Mouse (Mus musculus): ENCODE data around the gene Hspb6. TPM values are rescaled to one million over a fixed set of nuclear protein-coding genes. Genes with fewer than 3 reads are reported as not detected.

Gene Hspb6
- polyA plus RNA-seq, 1 experiment, result 50.4 TPM

- 60% methylated on average over 2 of the region's 2 CpGs for WGBS
- Histone ChIP-seq H3K4me1 (ENCODE audit: control insufficient read depth, insufficient read depth, low read length) (peaks cover 3% of the 10 kb centered on the region; the same call in 1 of the 2 replicates), H3K4me3 (ENCODE audit: insufficient read depth, low read depth, low read length) (no peak overlapping the region), H3K27me3 (replicated peaks; ENCODE audit: control insufficient read depth, insufficient read depth, low read length) (no peaks in the 10 kb centered on the region), H3K27ac (ENCODE audit: insufficient read depth, low read depth, low read length) (no peak overlapping the region), H3K36me3 (ENCODE audit: control insufficient read depth, insufficient read depth, low read length) (no peaks in the 10 kb centered on the region)
- TF ChIP-seq POLR2A (IDR thresholded peaks at IDR 0.05; ENCODE audit: low read depth, low read length), result no peak
- TF ChIP-seq CTCF (conservative IDR thresholded peaks at IDR 0.05; ENCODE audit: insufficient read depth, insufficient read length, low read depth, low read length), result no peak
- DNase-seq, result no peak
Observed at GRCm38 (mm10) chr7:30560296-30560695, 8.3 kb downstream of the Hspb6 start.

DNA sequence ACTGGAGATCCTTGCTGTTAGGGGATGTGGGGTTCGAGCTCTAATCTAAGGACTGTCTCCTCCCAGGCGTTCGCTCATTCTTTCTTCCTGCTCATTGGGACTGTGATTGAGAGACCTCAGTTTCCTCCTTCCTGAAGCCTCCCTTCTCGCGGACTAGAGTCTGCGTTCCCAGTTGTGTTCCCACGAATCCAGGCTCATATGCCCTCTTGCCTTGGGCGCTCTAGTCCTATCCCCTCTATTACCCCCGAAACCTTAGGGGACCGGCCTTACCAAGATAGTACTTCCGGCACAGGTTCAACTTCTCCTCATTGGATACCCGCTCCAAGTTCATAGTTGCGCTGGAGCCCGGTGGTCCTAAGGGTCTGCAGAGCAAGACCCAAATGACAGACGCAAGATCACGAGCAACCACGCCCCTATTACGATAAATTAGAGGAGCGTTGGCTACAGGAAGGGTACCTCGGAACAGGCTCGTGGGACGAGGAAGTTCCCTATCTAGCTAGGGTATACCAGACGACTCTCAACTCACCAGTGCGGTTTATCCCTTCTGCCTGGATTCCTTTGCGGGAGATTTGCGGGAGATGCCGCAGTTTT lies 10.6 kb downstream of the Hspb6 start:
- H3K4me3 ChIP-seq (ENCODE audit: insufficient read depth, low read depth, low read length), result peak overlapping the region; percentile 57
- H3K27ac ChIP-seq (ENCODE audit: insufficient read depth, low read depth, low read length), result peak overlapping the region; percentile 45
- no peak for DNase-seq
- TF ChIP-seq POLR2A (IDR thresholded peaks at IDR 0.05; ENCODE audit: low read depth, low read length), result no peak
- no peak for TF ChIP-seq CTCF (conservative IDR thresholded peaks at IDR 0.05; ENCODE audit: insufficient read depth, insufficient read length, low read depth, low read length)
- no peaks in the 10 kb centered on the region for H3K36me3 ChIP-seq (ENCODE audit: control insufficient read depth, insufficient read depth, low read length)
- no peaks in the 10 kb centered on the region for H3K27me3 ChIP-seq (replicated peaks; ENCODE audit: control insufficient read depth, insufficient read depth, low read length)
- peaks cover 3% of the 10 kb centered on the region; the same call in 1 of the 2 replicates for H3K4me1 ChIP-seq (ENCODE audit: control insufficient read depth, insufficient read depth, low read length)
- WGBS, result under 1% methylated on average over 27 of the region's 27 CpGs

GRCm38 (mm10) chr7:30563117-30563905 lies 11.3 kb downstream of the Hspb6 start, which contains the start of the genes U2af1l4, Gm49396 and Psenen:
U2af1l4 (plus strand) TSS chr7:30563301.
Gm49396 (plus strand) TSS chr7:30563344.
Psenen (minus strand) TSS chr7:30563627.
- Histone ChIP-seq H3K27me3 (replicated peaks; ENCODE audit: control insufficient read depth, insufficient read depth, low read length) (no peaks in the 10 kb centered on the region), H3K4me1 (ENCODE audit: control insufficient read depth, insufficient read depth, low read length) (peaks cover 3% of the 10 kb centered on the region; the same call in 1 of the 2 replicates), H3K36me3 (ENCODE audit: control insufficient read depth, insufficient read depth, low read length) (no peaks in the 10 kb centered on the region), H3K27ac (ENCODE audit: insufficient read depth, low read depth, low read length) (peak within 1 kb of the TSS; percentile 91), H3K4me3 (ENCODE audit: insufficient read depth, low read depth, low read length) (peak within 1 kb of the TSS; percentile 71)
- peak; percentile 99 for DNase-seq
- under 1% methylated on average over 45 of the region's 45 CpGs for WGBS
- TF ChIP-seq POLR2A (IDR thresholded peaks at IDR 0.05; ENCODE audit: low read depth, low read length) (no peak), CTCF (conservative IDR thresholded peaks at IDR 0.05; ENCODE audit: insufficient read depth, insufficient read length, low read depth, low read length) (no peak)

DNA sequence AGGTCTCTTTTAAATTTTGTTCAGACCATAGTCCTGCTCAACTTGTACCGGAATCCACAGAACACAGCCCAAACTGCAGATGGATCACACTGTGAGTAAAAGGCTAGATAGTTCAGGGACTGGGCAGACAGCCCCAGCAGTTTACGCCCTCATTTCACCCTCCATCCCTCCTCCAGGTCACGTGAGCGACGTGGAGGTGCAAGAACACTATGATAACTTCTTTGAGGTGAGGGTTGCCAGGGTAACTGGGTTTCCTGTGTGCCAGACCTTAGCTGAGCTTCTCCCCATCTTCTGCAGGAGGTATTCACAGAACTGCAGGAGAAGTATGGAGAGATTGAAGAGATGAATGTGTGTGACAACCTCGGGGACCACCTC lies 11.9 kb downstream of the Hspb6 start:
- Histone ChIP-seq H3K36me3 (ENCODE audit: control insufficient read depth, insufficient read depth, low read length) (no peaks in the 10 kb centered on the region), H3K4me1 (ENCODE audit: control insufficient read depth, insufficient read depth, low read length) (peaks cover 3% of the 10 kb centered on the region; the same call in 1 of the 2 replicates), H3K4me3 (ENCODE audit: insufficient read depth, low read depth, low read length) (peak overlapping the region; percentile 71), H3K27me3 (replicated peaks; ENCODE audit: control insufficient read depth, insufficient read depth, low read length) (no peaks in the 10 kb centered on the region), H3K27ac (ENCODE audit: insufficient read depth, low read depth, low read length) (0 out of 2 replicates have a peak overlapping the region, but pooled peaks have one; percentile 1)
- DNase-seq, result no peak
- WGBS, result 15% methylated on average over 6 of the region's 6 CpGs
- TF ChIP-seq CTCF (conservative IDR thresholded peaks at IDR 0.05; ENCODE audit: insufficient read depth, insufficient read length, low read depth, low read length) (no peak), POLR2A (IDR thresholded peaks at IDR 0.05; ENCODE audit: low read depth, low read length) (no peak)

- Histone ChIP-seq H3K27ac (ENCODE audit: insufficient read depth, low read depth, low read length) (no peak within 1 kb of the TSS), H3K4me3 (ENCODE audit: insufficient read depth, low read depth, low read length) (no peak within 1 kb of the TSS), H3K4me1 (ENCODE audit: control insufficient read depth, insufficient read depth, low read length) (peaks cover 3% of the 10 kb centered on the region; the same call in 1 of the 2 replicates), H3K27me3 (replicated peaks; ENCODE audit: control insufficient read depth, insufficient read depth, low read length) (no peaks in the 10 kb centered on the region), H3K36me3 (ENCODE audit: control insufficient read depth, insufficient read depth, low read length) (no peaks in the 10 kb centered on the region)
- TF ChIP-seq CTCF (conservative IDR thresholded peaks at IDR 0.05; ENCODE audit: insufficient read depth, insufficient read length, low read depth, low read length) (no peak), POLR2A (IDR thresholded peaks at IDR 0.05; ENCODE audit: low read depth, low read length) (no peak)
- 92% methylated on average over 12 of the region's 12 CpGs for WGBS
- no peak for DNase-seq
Observed at GRCm38 (mm10) chr7:30564970-30565571, 13.1 kb downstream of the Hspb6 start, which contains the start of gene Igflr1. Igflr1 (plus strand) TSS chr7:30565427.

DNA sequence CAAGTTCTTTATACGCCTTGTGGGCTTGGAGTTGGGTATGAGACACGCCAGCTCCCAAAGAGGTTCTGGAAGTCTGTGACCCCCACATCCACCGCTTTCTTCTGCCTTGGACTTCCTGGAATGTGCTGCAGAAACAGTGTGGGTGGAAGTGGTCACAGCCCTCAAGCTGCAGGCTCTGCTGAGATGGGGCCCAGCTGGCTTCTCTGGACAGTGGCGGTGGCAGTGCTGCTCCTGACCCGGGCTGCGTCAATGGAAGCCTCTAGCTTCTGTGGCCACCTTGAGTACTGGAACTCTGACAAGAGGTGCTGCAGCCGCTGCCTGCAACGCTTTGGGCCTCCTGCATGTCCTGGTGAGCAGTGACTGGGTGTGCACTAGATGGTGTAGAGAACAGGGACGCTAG lies 14.1 kb downstream of the Hspb6 start:
- no peak overlapping the region for H3K4me3 ChIP-seq (ENCODE audit: insufficient read depth, low read depth, low read length)
- TF ChIP-seq POLR2A (IDR thresholded peaks at IDR 0.05; ENCODE audit: low read depth, low read length) (no peak), CTCF (conservative IDR thresholded peaks at IDR 0.05; ENCODE audit: insufficient read depth, insufficient read length, low read depth, low read length) (no peak)
- DNase-seq, result no peak
- no peak overlapping the region for H3K27ac ChIP-seq (ENCODE audit: insufficient read depth, low read depth, low read length)
- H3K36me3 ChIP-seq (ENCODE audit: control insufficient read depth, insufficient read depth, low read length), result peaks cover 1% of the 10 kb centered on the region; the same call in 1 of the 2 replicates
- peaks cover 3% of the 10 kb centered on the region; the same call in 1 of the 2 replicates for H3K4me1 ChIP-seq (ENCODE audit: control insufficient read depth, insufficient read depth, low read length)
- WGBS, result 82% methylated on average over 9 of the region's 9 CpGs
- no peaks in the 10 kb centered on the region for H3K27me3 ChIP-seq (replicated peaks; ENCODE audit: control insufficient read depth, insufficient read depth, low read length)
